Mouse (Mus musculus): Measurements from ENCODE around the gene Trip6. TPM values are rescaled to one million over a fixed set of nuclear protein-coding genes. Genes with fewer than 3 reads are reported as not detected.

The Trip6 gene
- total RNA-seq, 2 experiments from 2014 or later = 4.8 to 5.9 TPM

DNA sequence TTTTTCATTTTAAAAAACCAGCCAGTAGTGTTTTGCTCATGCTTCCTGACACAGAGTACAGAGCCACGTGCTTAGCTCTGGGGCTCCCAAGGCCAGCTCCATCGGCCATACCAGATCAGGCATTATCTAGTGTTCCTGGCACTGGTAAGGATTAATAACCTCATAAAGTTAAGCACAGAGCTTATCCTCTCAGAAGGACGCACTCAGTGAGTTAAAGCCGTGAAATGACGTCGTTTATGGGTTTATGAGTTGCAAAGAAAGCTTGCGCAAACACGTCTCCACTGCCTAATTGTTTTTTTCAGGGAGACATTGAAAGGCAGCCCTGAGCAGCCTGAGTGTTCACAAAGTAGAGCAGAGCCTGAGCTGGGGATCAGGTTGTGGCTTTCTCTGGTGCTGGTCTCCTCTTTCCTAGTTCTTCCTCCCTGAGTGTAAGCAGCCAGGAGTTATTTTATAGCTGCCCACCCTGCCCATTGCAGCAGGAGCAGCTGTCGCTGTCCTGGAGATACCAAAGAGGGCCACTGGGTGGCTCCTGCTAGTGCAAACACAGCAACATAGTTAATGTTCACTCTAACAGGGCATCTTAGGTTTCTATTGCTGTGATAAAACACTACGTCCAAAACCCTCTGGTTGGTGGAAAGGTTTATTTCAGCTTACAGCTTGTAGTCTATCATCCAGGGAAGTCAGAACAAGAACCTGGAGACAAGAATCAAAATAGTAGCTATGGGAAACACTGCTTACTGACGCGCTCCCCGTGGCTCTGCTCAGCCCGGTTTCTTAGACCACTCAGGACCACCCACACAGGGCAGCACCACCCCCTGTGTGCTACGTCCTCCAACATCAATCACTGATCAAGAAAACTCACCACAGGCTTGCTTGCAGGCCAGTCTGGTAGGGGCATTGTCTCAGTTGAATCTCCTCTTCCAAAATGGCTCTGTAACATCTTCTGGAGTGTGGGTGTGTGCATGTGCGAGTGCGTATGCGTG is 36.6 kb downstream of the Trip6 start:
- no peak for DNase-seq (ENCODE audit: low spot score in 2 of 2)

DNA sequence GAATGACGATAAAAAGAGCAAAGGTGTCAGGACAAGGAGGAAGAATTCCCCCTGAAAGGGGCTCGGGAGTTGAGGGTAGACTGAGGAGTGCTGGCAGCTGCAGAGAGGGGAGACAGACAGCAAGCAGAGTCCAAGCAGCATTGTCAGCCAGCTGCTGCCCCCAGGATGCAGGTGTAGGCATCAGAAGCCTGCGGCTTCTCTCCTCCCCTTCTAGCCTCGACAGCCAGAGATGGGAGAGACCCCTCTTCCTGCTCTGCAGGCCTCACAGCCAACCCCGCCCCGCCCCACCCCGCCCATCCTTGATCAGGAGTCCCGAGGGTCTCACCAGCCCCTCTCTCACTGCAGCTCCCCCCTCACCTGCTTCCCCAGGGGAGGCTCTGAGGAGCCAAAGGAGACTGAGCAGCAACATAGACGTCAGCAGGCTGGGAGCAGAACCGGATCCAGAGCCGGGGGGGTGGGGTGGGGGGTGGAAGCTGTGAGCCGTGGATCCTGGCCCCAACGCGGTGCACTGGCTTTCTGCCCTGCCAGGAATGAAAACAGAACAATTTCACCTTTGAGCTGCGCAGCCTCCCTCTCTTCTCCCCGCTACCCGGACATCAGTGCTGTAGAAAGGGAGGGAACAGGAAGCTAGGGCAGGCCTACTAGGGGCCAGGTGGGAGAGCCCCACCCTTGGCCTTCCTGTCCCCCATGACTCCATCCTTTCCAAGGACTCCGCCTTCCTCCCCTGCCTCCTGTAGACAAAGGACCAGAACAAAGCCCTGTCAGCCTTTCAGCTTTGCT is 45.9 kb downstream of the Trip6 start:
- DNase-seq (ENCODE audit: low spot score in 2 of 2) = no peak

DNA sequence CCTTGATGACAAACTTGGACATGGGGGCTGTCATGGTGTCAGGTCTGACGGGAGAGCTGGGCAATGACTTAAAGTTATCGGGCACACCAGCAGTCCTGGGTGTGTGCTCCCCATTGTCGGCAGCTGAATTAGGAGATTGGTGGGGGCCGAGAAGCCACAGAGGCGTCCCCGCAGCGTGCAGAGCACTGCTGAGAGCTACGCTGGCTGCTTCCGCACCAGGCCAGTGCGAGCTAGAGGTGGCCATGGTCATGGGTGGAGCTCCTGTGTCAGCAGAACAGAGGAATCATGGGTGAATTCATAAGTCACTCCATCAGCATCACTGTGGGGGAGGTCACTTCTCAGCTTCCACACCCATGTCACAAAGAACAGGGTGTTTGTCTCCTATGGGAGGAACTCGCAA is 49.4 kb downstream of the Trip6 start:
- DNase-seq (ENCODE audit: low spot score in 2 of 2) = no peak

DNA sequence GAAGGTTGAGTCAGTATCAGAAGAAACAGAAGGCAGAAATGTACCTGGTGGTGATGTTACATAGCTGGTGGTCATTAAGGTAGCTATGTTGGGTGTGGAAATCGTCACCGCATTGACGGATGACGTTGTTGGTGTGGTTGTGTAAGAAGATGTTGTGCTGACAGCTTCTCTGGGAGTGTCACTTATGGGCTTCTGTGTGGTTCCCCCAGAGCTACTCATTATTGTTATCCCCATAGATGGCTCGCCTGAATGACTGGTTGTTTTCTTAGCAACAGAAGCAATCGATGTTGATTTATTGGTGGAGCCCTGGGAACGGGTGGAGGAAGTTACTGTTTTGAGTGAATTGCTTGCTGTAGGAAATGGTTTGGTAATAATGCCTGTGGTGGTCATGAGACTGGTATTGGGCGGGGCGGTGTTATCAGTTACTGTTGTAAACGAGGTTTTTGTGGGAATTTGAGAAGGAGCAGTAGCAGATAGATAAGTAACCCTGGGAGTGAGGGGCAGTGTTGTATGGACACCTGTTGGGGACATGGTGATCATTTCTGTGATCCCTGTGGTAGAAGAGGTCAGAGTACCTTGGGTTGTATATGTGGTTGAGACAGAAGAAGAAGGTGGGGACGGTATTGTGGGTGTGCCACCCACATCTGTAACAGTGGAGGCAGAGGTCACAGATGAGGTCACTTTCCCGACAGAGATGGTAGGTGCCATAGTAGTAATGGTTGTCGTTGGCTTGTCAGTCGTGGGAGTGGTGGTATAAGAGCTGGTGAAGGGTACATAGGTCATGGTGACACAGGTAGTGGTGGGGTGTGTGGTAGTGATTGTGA is 50.1 kb downstream of the Trip6 start:
- DNase-seq (ENCODE audit: low spot score in 2 of 2) = no peak

Small RNA genes lying within 50 kb of the gene (microRNA-seq; reads per million reads assigned to microRNA genes)
- gene Mir7036 (1.7 to 5.7 reads per million in 2 experiments), gene Mir8116 (0 to 0.25 reads per million in 2 experiments)

Other genes starting within 250 kb of the Trip6 start
- under 1 TPM; 0.70 to 0.89 TPM for gene Serpine1, start 242.1 kb downstream of the Trip6 start, total RNA-seq (2021)
- 1 to 10 TPM; 4.2 to 4.7 TPM for gene Trim56, start 198.2 kb downstream of the Trip6 start, total RNA-seq (2021)
- gene Muc3, start 165.1 kb downstream of the Trip6 start, total RNA-seq (2021) = not detected
- 1 to 10 TPM; 3.0 to 4.4 TPM for gene Muc3a, start 102.0 kb downstream of the Trip6 start, total RNA-seq (2021)
- gene Ache, start 26.9 kb downstream of the Trip6 start, total RNA-seq (2021) = 10 to 100 TPM; 50.0 to 54.6 TPM
- 10 to 100 TPM; 12.2 to 13.4 TPM for gene Ufsp1, start 19.8 kb downstream of the Trip6 start, total RNA-seq (2021)
- gene Srrt, start 6.7 kb downstream of the Trip6 start, total RNA-seq (2021) = 100 to 1,000 TPM; 185 to 191 TPM
- gene Slc12a9, start 19.2 kb upstream of the Trip6 start, total RNA-seq (2021) = 10 to 100 TPM; 20.3 to 23.9 TPM
- 1 to 10 TPM; 5.5 to 5.8 TPM for gene Ephb4, start 35.7 kb upstream of the Trip6 start, total RNA-seq (2021)
- under 1 TPM; 0.12 to 0.30 TPM for gene Zan, start 162.7 kb upstream of the Trip6 start, total RNA-seq (2021)
- 10 to 100 TPM; 31.3 to 33.3 TPM for gene Pop7, start 188.1 kb upstream of the Trip6 start, total RNA-seq (2021)
- gene Gigyf1, start 204.1 kb upstream of the Trip6 start, total RNA-seq (2021) = 10 to 100 TPM; 62.3 to 65.6 TPM
- gene Epo, start 218.8 kb upstream of the Trip6 start, total RNA-seq (2021) = not detected
- gene Gnb2, start 219.1 kb upstream of the Trip6 start, total RNA-seq (2021) = 100 to 1,000 TPM; 607 to 661 TPM
- gene Actl6b, start 239.1 kb upstream of the Trip6 start, total RNA-seq (2021) = 100 to 1,000 TPM; 112 to 115 TPM